Mouse (Mus musculus) olfactory bulb, adult 2 months (tissue): ENCODE data around the gene Ssr2. TPM values are rescaled to one million over a fixed set of nuclear protein-coding genes. Genes with fewer than 3 reads are reported as not detected.
A peak's percentile ranks its signal among the peaks of the same experiment; 100 is the strongest.

Source experiments
- H3K27ac ChIP-seq: fragments of 200-500 bp; 2 replicates; pipeline ENCODE4 v1.5.1; 2012; ENCODE audit warnings: low read depth, low read length; ENCODE audit not compliant: insufficient read depth
- H3K4me1 ChIP-seq: fragments of 200-500 bp; 2 replicates; pipeline ENCODE4 v1.6.1; 2012; ENCODE audit warnings: low read length; ENCODE audit not compliant: control insufficient read depth, insufficient read depth
- H3K4me3 ChIP-seq: fragments of 200-500 bp; 2 replicates; pipeline ENCODE4 v1.5.1; 2012; ENCODE audit warnings: mild to moderate bottlenecking, low read depth, low read length, moderate library complexity; ENCODE audit not compliant: insufficient read depth
- CTCF ChIP-seq: fragments of 200-500 bp; IDR thresholded peaks from 2 replicates; pipeline ENCODE4 v1.5.1; 2012; ENCODE audit warnings: low read depth, mild to moderate bottlenecking, low read length, moderate library complexity; ENCODE audit not compliant: insufficient read depth
- POLR2A ChIP-seq: fragments of 200-500 bp; IDR thresholded peaks from 2 replicates; pipeline ENCODE4 v1.6.1; 2012; ENCODE audit warnings: mild to moderate bottlenecking, low read depth, low read length, moderate library complexity; ENCODE audit not compliant: insufficient read depth
- WGBS: fragments of 180-500 bp; shearing (Covaris S2); methylation state at CpG from one replicate; pipeline ENCODE4 v1.1.7; 2018; 5-methylcytosine and 5-hydroxymethylcytosine counted together
- polyA plus RNA-seq: library from polyadenylated mRNA; stranded (reverse); fragments of >200 nt; gene quantifications from 2 replicates; pipeline ENCODE4 v1.2.4, GENCODE M21; 2012; ENCODE audit warnings: low replicate concordance; ENCODE audit not compliant: missing spikeins, insufficient read depth, insufficient read length

The Ssr2 gene
- not detected in 2 replicates for polyA plus RNA-seq

- Histone ChIP-seq H3K4me1 (no peaks in the 10 kb centered on the region), H3K4me3 (no peak within 1 kb of the TSS), H3K27ac (no peak within 1 kb of the TSS)
- TF ChIP-seq POLR2A (no peak), CTCF (no peak)
- 83% methylated on average over 3 of the region's 3 CpGs for WGBS
These were observed at the start of gene Ssr2 for GRCm38 (mm10) chr3:88575540-88575939. Gene Ssr2 (plus strand): TSS chr3:88575876.

GRCm38 (mm10) chr3:88526157-88527131 is 49.2 kb upstream of the Ssr2 start:
- WGBS = 33% methylated on average over 17 of the region's 17 CpGs
- peak; percentile 99 for TF ChIP-seq CTCF
- TF ChIP-seq POLR2A = no peak
- Histone ChIP-seq H3K27ac (no peak overlapping the region), H3K4me1 (peaks cover 22% of the 10 kb centered on the region), H3K4me3 (no peak overlapping the region)

GRCm38 (mm10) chr3:88527565-88527964 is 48.1 kb upstream of the Ssr2 start:
- peaks cover 22% of the 10 kb centered on the region for H3K4me1 ChIP-seq
- H3K4me3 ChIP-seq = no peak overlapping the region

GRCm38 (mm10) chr3:88528646-88529045 is 47.0 kb upstream of the Ssr2 start:
- H3K27ac ChIP-seq = no peak overlapping the region
- peaks cover 33% of the 10 kb centered on the region for H3K4me1 ChIP-seq
- TF ChIP-seq POLR2A (no peak), CTCF (no peak)
- WGBS = 81% methylated on average over 11 of the region's 11 CpGs
- H3K4me3 ChIP-seq = no peak overlapping the region

More at GRCm38 (mm10) chr3:88527565-88527964, 48.1 kb upstream of the Ssr2 start:
- no peak overlapping the region for H3K27ac ChIP-seq
- 57% methylated on average over 8 of the region's 8 CpGs for WGBS
- no peak for TF ChIP-seq CTCF
- TF ChIP-seq POLR2A = no peak

GRCm38 (mm10) chr3:88529204-88530000 is 46.3 kb upstream of the Ssr2 start:
- WGBS = 53% methylated on average over 7 of the region's 7 CpGs
- no peak for TF ChIP-seq POLR2A
- no peak for TF ChIP-seq CTCF
- Histone ChIP-seq H3K4me3 (peak overlapping the region; percentile 9; the same call in 1 of the 2 replicates), H3K4me1 (peaks cover 35% of the 10 kb centered on the region), H3K27ac (no peak overlapping the region)

DNA sequence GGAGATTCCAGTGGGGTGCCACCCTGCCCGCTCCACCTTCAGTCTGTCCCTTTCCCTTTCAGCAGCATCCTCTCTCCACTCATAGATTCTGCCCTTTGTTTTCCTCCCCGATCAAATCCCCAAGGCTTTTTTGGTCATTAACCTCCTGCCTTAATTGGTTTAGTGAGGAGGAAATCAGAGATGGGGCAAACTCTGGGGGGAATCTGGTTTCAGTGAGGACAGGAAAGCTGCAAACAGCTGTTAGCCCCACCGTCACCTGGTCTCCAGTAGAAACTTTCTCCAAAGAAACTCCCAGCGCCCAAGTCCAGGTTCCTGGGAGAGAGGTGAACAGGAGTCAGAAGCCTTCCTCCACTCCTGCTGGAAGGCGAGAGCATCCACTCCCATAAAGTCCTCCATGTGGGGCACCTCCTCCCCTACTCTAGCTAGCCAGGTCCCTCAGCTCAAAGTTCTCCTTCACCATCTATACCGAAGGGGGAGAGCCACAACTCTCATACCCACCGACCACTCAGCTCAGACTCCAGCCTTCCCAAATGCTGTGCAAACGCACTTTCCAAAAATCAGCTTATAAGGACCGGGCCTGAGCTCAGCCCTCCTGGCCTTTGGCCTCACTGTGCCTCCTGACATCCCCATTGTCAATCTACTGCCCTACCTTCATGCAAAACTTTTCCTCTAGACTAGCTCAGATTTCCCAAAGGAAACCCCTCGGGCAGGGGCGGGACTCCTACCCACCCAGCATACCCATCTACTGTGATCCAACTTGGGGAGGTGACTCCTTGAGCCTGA is 45.4 kb upstream of the Ssr2 start:
- Histone ChIP-seq H3K27ac (no peak overlapping the region), H3K4me1 (peaks cover 35% of the 10 kb centered on the region), H3K4me3 (peak overlapping the region; percentile 12)
- 37% methylated on average over 11 of the region's 11 CpGs for WGBS
- no peak for TF ChIP-seq POLR2A
- no peak for TF ChIP-seq CTCF

DNA sequence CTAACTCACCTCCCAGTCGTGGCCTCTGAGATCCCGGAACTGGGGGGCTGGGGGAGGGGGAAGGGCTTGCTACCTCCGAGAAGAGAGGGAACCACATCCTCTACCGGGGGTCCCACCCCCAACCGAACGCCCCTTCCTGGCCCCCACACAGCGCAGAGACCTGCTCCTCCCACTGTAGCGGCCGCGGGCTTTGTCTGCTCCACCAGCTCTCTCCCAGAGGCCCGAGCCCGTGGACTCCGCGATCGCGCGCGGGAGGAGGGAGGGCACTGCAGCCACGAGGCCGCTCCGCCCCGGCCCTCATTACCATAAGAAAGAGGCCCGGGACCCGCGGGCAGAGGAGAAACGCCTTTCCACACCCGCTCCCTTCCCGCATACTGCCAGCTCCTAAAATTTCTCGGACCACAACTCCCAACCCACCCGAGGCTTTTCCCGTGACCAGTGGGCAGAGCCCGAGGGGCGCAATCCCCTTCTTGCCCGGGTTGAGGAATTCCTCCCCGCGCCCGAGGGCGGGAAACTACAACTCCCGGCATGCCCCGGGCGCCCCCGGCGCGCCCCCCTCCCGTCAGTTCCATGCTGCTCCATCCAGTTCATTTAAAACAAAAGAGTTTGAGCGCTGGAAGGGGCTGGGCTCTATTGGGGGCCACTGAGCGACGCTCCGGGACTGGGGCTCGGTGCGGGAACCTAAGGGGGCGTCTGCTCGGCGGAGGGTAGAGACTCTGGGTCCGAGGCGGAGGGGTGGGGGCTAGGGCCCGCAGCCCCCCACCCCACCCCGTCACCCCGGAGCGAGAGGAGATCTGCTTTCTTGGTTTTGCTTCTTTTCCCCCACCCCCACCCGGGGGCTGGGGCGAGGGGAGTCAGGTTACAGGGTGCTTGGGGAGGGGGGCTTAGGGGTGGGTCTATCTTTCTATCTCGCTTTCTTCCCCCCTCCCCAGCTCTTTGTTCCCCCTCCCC is 44.1 kb upstream of the Ssr2 start:
- under 1% methylated on average over 62 of the region's 63 CpGs for WGBS
- Histone ChIP-seq H3K4me3 (peak overlapping the region; percentile 98), H3K4me1 (peaks cover 38% of the 10 kb centered on the region), H3K27ac (peak overlapping the region; percentile 88)
- TF ChIP-seq POLR2A = peak; percentile 45
- no peak for TF ChIP-seq CTCF

- Histone ChIP-seq H3K27ac (peak within 1 kb of the TSS; percentile 88), H3K4me1 (peaks cover 42% of the 10 kb centered on the region), H3K4me3 (peak within 1 kb of the TSS; percentile 98)
- 16% methylated on average over 29 of the region's 31 CpGs for WGBS
- TF ChIP-seq POLR2A (no peak), CTCF (no peak)
These were observed 43.4 kb upstream of the Ssr2 start, which contains the start of gene Mex3a for GRCm38 (mm10) chr3:88532299-88532674. Gene Mex3a (plus strand): TSS chr3:88532395.
